Mouse (Mus musculus) stomach, embryonic 14.5 days (tissue): ENCODE results near the gene Tmem266. TPM values are rescaled to one million over a fixed set of nuclear protein-coding genes. Genes with fewer than 3 reads are reported as not detected.

Experiments
- ATAC-seq: fragments of 200-750 bp; cut with Nextera tagmentation; 2 replicates; pipeline ENCODE4 v1.8.0; 2017; ENCODE audit warnings: low read depth, moderate TSS enrichment; ENCODE audit not compliant: insufficient number of reproducible peaks, insufficient read depth, low FRiP score
- H3K27ac ChIP-seq: fragments of 300-500 bp; sonication (generic); 2 replicates; pipeline ENCODE4 v1.5.1; 2014; ENCODE audit warnings: mild to moderate bottlenecking, low read length, moderate library complexity, mixed read lengths
- H3K27me3 ChIP-seq: fragments of 300-500 bp; sonication (generic); 2 replicates; pipeline ENCODE4 v1.6.1; 2014; ENCODE audit warnings: low read length, control low read depth, mixed read lengths; ENCODE audit not compliant: control insufficient read depth, insufficient read depth
- H3K36me3 ChIP-seq: fragments of 300-500 bp; sonication (generic); 2 replicates; pipeline ENCODE4 v1.6.1; 2014; ENCODE audit warnings: mild to moderate bottlenecking, control low read depth, low read length, moderate library complexity, mixed read lengths; ENCODE audit not compliant: control insufficient read depth, insufficient read depth
- H3K4me1 ChIP-seq: fragments of 300-500 bp; sonication (generic); 2 replicates; pipeline ENCODE4 v1.6.1; 2014; ENCODE audit warnings: low read length, control low read depth, mixed read lengths; ENCODE audit not compliant: control insufficient read depth, insufficient read depth
- H3K4me2 ChIP-seq: fragments of 300-500 bp; sonication (generic); replicated peaks from 2 replicates; pipeline ENCODE4 v1.6.1; 2014; ENCODE audit warnings: low read depth, low read length, control low read depth
- H3K4me3 ChIP-seq: fragments of 300-500 bp; sonication (generic); 2 replicates; pipeline ENCODE4 v1.5.1; 2014; ENCODE audit warnings: low read depth, low read length, control low read depth
- H3K9ac ChIP-seq: fragments of 300-500 bp; sonication (generic); replicated peaks from 2 replicates; pipeline ENCODE4 v1.6.1; 2014; ENCODE audit warnings: low read depth, mild to moderate bottlenecking, control low read depth, low read length, moderate library complexity, mixed read lengths
- H3K9me3 ChIP-seq: fragments of 300-500 bp; sonication (generic); 2 replicates; pipeline ENCODE4 v1.6.1; 2016; ENCODE audit warnings: low read depth, low read length, control low read depth; ENCODE audit not compliant: control insufficient read depth
- WGBS: fragments of 180-500 bp; shearing (Covaris S2); extraction: QIAGEN DNeasy Blood & Tissue Kit; methylation state at CpG from one replicate; pipeline ENCODE4 v1.1.7; 2014; 5-methylcytosine and 5-hydroxymethylcytosine counted together
- polyA plus RNA-seq: library from polyadenylated mRNA; unstranded; fragments of >200 nt; fragmentation: Nextera tagmentation; extraction: Ambion mirVana; gene quantifications from 2 replicates; pipeline ENCODE4 v1.2.1, GENCODE M21; 2014

Tmem266 gene
- polyA plus RNA-seq, 1 experiment from 2014 or later, result 0.62 TPM

GRCm38 (mm10) chr9:55411154-55411553, 84.4 kb downstream of the Tmem266 start:
- Histone ChIP-seq H3K27ac (no peak overlapping the region), H3K9ac (no peak overlapping the region), H3K9me3 (no peaks in the 10 kb centered on the region), H3K36me3 (no peaks in the 10 kb centered on the region), H3K4me2 (no peak overlapping the region), H3K4me1 (no peaks in the 10 kb centered on the region; the same call in 1 of the 2 replicates), H3K4me3 (no peak overlapping the region), H3K27me3 (no peaks in the 10 kb centered on the region)
- no peak for ATAC-seq
- WGBS, result 31% methylated on average over 6 of the region's 6 CpGs

- no peaks in the 10 kb centered on the region for H3K27me3 ChIP-seq
- no peak overlapping the region for H3K4me2 ChIP-seq
- 93% methylated on average over 3 of the region's 3 CpGs for WGBS
- no peaks in the 10 kb centered on the region for H3K9me3 ChIP-seq
- ATAC-seq, result no peak
- H3K4me3 ChIP-seq, result no peak overlapping the region
- no peaks in the 10 kb centered on the region for H3K36me3 ChIP-seq
- no peaks in the 10 kb centered on the region for H3K4me1 ChIP-seq
- no peak overlapping the region for H3K27ac ChIP-seq
- no peak overlapping the region for H3K9ac ChIP-seq
These were observed 95.1 kb downstream of the Tmem266 start for GRCm38 (mm10) chr9:55421786-55422185.

GRCm38 (mm10) chr9:55423451-55424424, 97.0 kb downstream of the Tmem266 start:
- no peak overlapping the region for H3K9ac ChIP-seq
- H3K36me3 ChIP-seq, result no peaks in the 10 kb centered on the region
- no peak overlapping the region for H3K4me3 ChIP-seq
- 56% methylated on average over 14 of the region's 14 CpGs for WGBS
- ATAC-seq, result peak; percentile 48
- no peak overlapping the region for H3K27ac ChIP-seq
- H3K4me1 ChIP-seq, result no peaks in the 10 kb centered on the region
- H3K4me2 ChIP-seq, result no peak overlapping the region
- no peaks in the 10 kb centered on the region for H3K9me3 ChIP-seq
- no peaks in the 10 kb centered on the region for H3K27me3 ChIP-seq

- no peak overlapping the region for H3K4me2 ChIP-seq
- H3K9me3 ChIP-seq, result no peaks in the 10 kb centered on the region
- no peak for ATAC-seq
- H3K4me3 ChIP-seq, result no peak overlapping the region
- 58% methylated on average over 7 of the region's 7 CpGs for WGBS
- no peak overlapping the region for H3K9ac ChIP-seq
- no peaks in the 10 kb centered on the region for H3K27me3 ChIP-seq
- no peak overlapping the region for H3K27ac ChIP-seq
- no peaks in the 10 kb centered on the region for H3K4me1 ChIP-seq
- H3K36me3 ChIP-seq, result no peaks in the 10 kb centered on the region
These were observed 98.6 kb downstream of the Tmem266 start for GRCm38 (mm10) chr9:55425271-55425810.

GRCm38 (mm10) chr9:55429242-55429975, 102.7 kb downstream of the Tmem266 start:
- Histone ChIP-seq H3K27ac (peak overlapping the region; percentile 63; the same call in 1 of the 2 replicates), H3K4me1 (no peaks in the 10 kb centered on the region), H3K36me3 (no peaks in the 10 kb centered on the region), H3K9ac (no peak overlapping the region), H3K27me3 (no peaks in the 10 kb centered on the region), H3K4me2 (peak overlapping the region; percentile 29), H3K9me3 (no peaks in the 10 kb centered on the region), H3K4me3 (no peak overlapping the region)
- peak; percentile 30; the same call in 1 of the 2 replicates for ATAC-seq
- WGBS, result 34% methylated on average over 12 of the region's 12 CpGs

- Histone ChIP-seq H3K9ac (no peak overlapping the region), H3K4me2 (peak overlapping the region; percentile 29), H3K4me1 (no peaks in the 10 kb centered on the region), H3K9me3 (no peaks in the 10 kb centered on the region), H3K27ac (peak overlapping the region; percentile 63; the same call in 1 of the 2 replicates), H3K27me3 (no peaks in the 10 kb centered on the region), H3K4me3 (no peak overlapping the region), H3K36me3 (no peaks in the 10 kb centered on the region)
- ATAC-seq, result no peak
- 31% methylated on average over 20 of the region's 20 CpGs for WGBS
These were observed 103.4 kb downstream of the Tmem266 start for GRCm38 (mm10) chr9:55430133-55430532.

- H3K9ac ChIP-seq, result no peak overlapping the region
- H3K4me1 ChIP-seq, result no peaks in the 10 kb centered on the region
- H3K27me3 ChIP-seq, result no peaks in the 10 kb centered on the region
- H3K27ac ChIP-seq, result no peak overlapping the region
- H3K4me3 ChIP-seq, result no peak overlapping the region
- H3K36me3 ChIP-seq, result no peaks in the 10 kb centered on the region
- no peaks in the 10 kb centered on the region for H3K9me3 ChIP-seq
- no peak overlapping the region for H3K4me2 ChIP-seq
- ATAC-seq, result no peak
- WGBS, result 53% methylated on average over 14 of the region's 14 CpGs
These were observed 105.9 kb downstream of the Tmem266 start for GRCm38 (mm10) chr9:55432306-55433289.
